Mouse (Mus musculus): Measurements from ENCODE around the gene Mboat7. TPM values are rescaled to one million over a fixed set of nuclear protein-coding genes. Genes with fewer than 3 reads are reported as not detected.
"Not testable (repeated sequence)": the region's sequence is repeated elsewhere in the genome, so short reads cannot be mapped to it uniquely, and the experiment has no call there.

Mboat7 gene
- total RNA-seq (2012; rRNA removed) (21.7 and 22.3 TPM in 2 replicates), total RNA-seq (2014; rRNA removed) (18.4 and 19.4 TPM in 2 replicates), polyA plus RNA-seq (2012; ENCODE audit: insufficient read length, low read depth) (36.4 and 41.2 TPM in 2 replicates)

- DNase-seq (ENCODE audit: extremely low read depth): peak; percentile 97
- H3K36me3 ChIP-seq (replicated peaks in 1 of 2; ENCODE audit: control insufficient read depth in 1 of 2, insufficient read depth in 1 of 2, low read length in 1 of 2): peaks cover 13 to 46% of the 10 kb centered on the region in 2 experiments
- H3K9ac ChIP-seq (ENCODE audit: insufficient read depth, low read depth): peak within 1 kb of the TSS; percentile 93
- H3K79me2 ChIP-seq (replicated peaks; ENCODE audit: control insufficient read depth, extremely low read depth, insufficient read depth, poor library complexity, severe bottlenecking): peaks cover 13% of the 10 kb centered on the region
- in situ Hi-C loops (cut with MboI; ENCODE audit: low pct_ligation_motif_present, low pct_unique_long_range_greater_than_20kb, low sequenced_read_pairs): no loop called here
- no peaks in the 10 kb centered on the region for H3K9me3 ChIP-seq (replicated peaks; ENCODE audit: low read length)
- no peak for TF ChIP-seq USF2 (conservative IDR thresholded peaks at IDR 0.05; ENCODE audit: low read depth, low read length)
- peak; percentile 92 for TF ChIP-seq ELF1 (IDR thresholded peaks at IDR 0.05; ENCODE audit: low read depth, low read length)
- peak; percentile 29; the same call in 1 of the 2 replicates for TF ChIP-seq MYC (IDR thresholded peaks at IDR 0.05; ENCODE audit: low read depth, low read length)
- TF ChIP-seq POLR2A (IDR thresholded peaks at IDR 0.05; ENCODE audit: low read depth, low read length): peak; percentile 92; the same call in 1 of the 2 replicates
- 0 out of 2 replicates have a peak, but pooled peaks have one; percentile 4 for TF ChIP-seq ETS1 (conservative IDR thresholded peaks at IDR 0.05; ENCODE audit: low read depth, low read length)
- peak; percentile 77; the same call in 1 of the 2 replicates for TF ChIP-seq ZMIZ1 (IDR thresholded peaks at IDR 0.05; ENCODE audit: low read depth, low read length)
- TF ChIP-seq SMC3 (IDR thresholded peaks at IDR 0.05; ENCODE audit: low read depth, low read length): no peak
- TF ChIP-seq MAZ (IDR thresholded peaks at IDR 0.05; ENCODE audit: low read depth, low read length): peak; percentile 14; the same call in 1 of the 2 replicates
- TF ChIP-seq RAD21 (IDR thresholded peaks at IDR 0.05; ENCODE audit: low read depth, low read length): no peak
- no peak for TF ChIP-seq POLR2AphosphoS2 (IDR thresholded peaks at IDR 0.05; ENCODE audit: low read depth, low read length)
- TF ChIP-seq NELFE (IDR thresholded peaks at IDR 0.05; ENCODE audit: low read depth, low read length): peak; percentile 66
- TF ChIP-seq IRF4 (IDR thresholded peaks at IDR 0.05; ENCODE audit: low read depth, low read length): no peak
- TF ChIP-seq JUND (conservative IDR thresholded peaks at IDR 0.05; ENCODE audit: low read depth, low read length): 0 out of 2 replicates have a peak, but pooled peaks have one; percentile 18
- TF ChIP-seq MAX (IDR thresholded peaks at IDR 0.05; ENCODE audit: low read length): 0 out of 2 replicates have a peak, but pooled peaks have one; percentile 10
- TF ChIP-seq TCF12 (IDR thresholded peaks at IDR 0.05; ENCODE audit: low read depth, low read length): peak; percentile 14
- 0 out of 2 replicates have a peak, but pooled peaks have one; percentile 15 for TF ChIP-seq CHD1 (IDR thresholded peaks at IDR 0.05; ENCODE audit: low read depth, low read length)
- TF ChIP-seq SIN3A (IDR thresholded peaks at IDR 0.05; ENCODE audit: low read length): no peak; the same call in none of the 2 replicates
- 0 out of 2 replicates have a peak, but pooled peaks have one; percentile 11 for TF ChIP-seq BHLHE40 (IDR thresholded peaks at IDR 0.05; ENCODE audit: low read depth, low read length)
- no peak for TF ChIP-seq RCOR1 (conservative IDR thresholded peaks at IDR 0.05; ENCODE audit: low read depth, low read length)
- peak; percentile 30; the same call in 1 of the 2 replicates for TF ChIP-seq HCFC1 (IDR thresholded peaks at IDR 0.05; ENCODE audit: low read depth, low read length)
- TF ChIP-seq KAT2A (IDR thresholded peaks at IDR 0.05; ENCODE audit: insufficient replicate concordance, low read length): 0 out of 2 replicates have a peak, but pooled peaks have one; percentile 29
- peak; percentile 66; the same call in 1 of the 2 replicates for TF ChIP-seq TBP (conservative IDR thresholded peaks at IDR 0.05; ENCODE audit: low read depth, low read length)
- TF ChIP-seq NRF1 (IDR thresholded peaks at IDR 0.05; ENCODE audit: low read depth, low read length): peak; percentile 34; the same call in 1 of the 2 replicates
- 0 out of 2 replicates have a peak, but pooled peaks have one; percentile 33 for TF ChIP-seq MAFK (IDR thresholded peaks at IDR 0.05; ENCODE audit: insufficient replicate concordance, low read length)
- peak; percentile 12; the same call in 1 of the 2 replicates for TF ChIP-seq MXI1 (IDR thresholded peaks at IDR 0.05; ENCODE audit: low read depth, low read length)
- no peaks in the 10 kb centered on the region for H3K27me3 ChIP-seq (replicated peaks)
- H3K27ac ChIP-seq (ENCODE audit: insufficient read depth, low read depth): peak within 1 kb of the TSS; percentile 89
- peak within 1 kb of the TSS; percentile 85 for H3K4me2 ChIP-seq (ENCODE audit: insufficient read depth, low read depth, poor library complexity, severe bottlenecking)
- H3K4me3 ChIP-seq (replicated peaks in 1 of 3; ENCODE audit: low read depth in 2 of 3, low read length in 2 of 3, poor library complexity in 1 of 3): peak within 1 kb of the TSS; percentile 63 to 100 (median 77)
- dilution Hi-C loops (cut with MboI; ENCODE audit: extremely low pct_ligation_motif_present, extremely low pct_unique_long_range_greater_than_20kb, low sequenced_read_pairs): no loop called here
- H3K4me1 ChIP-seq (ENCODE audit: control insufficient read depth in 1 of 2, insufficient read depth in 2 of 2): peaks cover 0 to 33% of the 10 kb centered on the region in 2 experiments; a peak in 3 of 4 replicates
Measured at GRCm38 (mm10) chr7:3692987-3693808, at the start of gene Mboat7. Gene Mboat7, minus strand, starts transcription at chr7:3693523.

DNA sequence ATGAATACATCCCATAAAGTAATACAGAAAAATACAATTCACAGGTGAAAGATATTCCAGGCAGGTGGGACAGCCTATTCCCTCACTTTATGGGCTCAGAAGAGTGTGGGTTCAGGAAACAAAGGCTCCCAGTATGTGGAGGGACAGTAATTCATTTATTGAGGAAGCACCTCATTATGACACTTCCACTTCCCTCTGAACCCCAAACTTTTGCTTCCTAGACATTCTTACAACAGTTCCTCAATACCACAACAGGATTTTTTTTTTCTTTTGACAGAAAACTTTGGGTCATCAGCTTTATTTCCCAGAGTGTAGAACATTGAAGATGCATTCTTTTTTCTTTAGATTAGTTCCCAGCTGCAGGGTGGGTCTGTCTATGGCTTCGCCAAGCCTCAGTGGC, 39.4 kb upstream of the Mboat7 start:
- H3K27ac ChIP-seq (ENCODE audit: insufficient read depth, low read depth); H3K27me3 ChIP-seq (replicated peaks); H3K36me3 ChIP-seq (replicated peaks in 1 of 2; ENCODE audit: control insufficient read depth in 1 of 2, insufficient read depth in 1 of 2, low read length in 1 of 2); H3K4me3 ChIP-seq (replicated peaks in 1 of 3; ENCODE audit: low read depth in 2 of 3, low read length in 2 of 3, poor library complexity in 1 of 3); H3K9ac ChIP-seq (ENCODE audit: insufficient read depth, low read depth); H3K79me2 ChIP-seq (replicated peaks; ENCODE audit: control insufficient read depth, extremely low read depth, insufficient read depth, poor library complexity, severe bottlenecking); dilution Hi-C loops (cut with MboI; ENCODE audit: extremely low pct_ligation_motif_present, extremely low pct_unique_long_range_greater_than_20kb, low sequenced_read_pairs); H3K4me1 ChIP-seq (ENCODE audit: control insufficient read depth in 1 of 2, insufficient read depth in 2 of 2); H3K4me2 ChIP-seq (ENCODE audit: insufficient read depth, low read depth, poor library complexity, severe bottlenecking); H3K9me3 ChIP-seq (replicated peaks; ENCODE audit: low read length); DNase-seq (ENCODE audit: extremely low read depth); in situ Hi-C loops (cut with MboI; ENCODE audit: low pct_ligation_motif_present, low pct_unique_long_range_greater_than_20kb, low sequenced_read_pairs): not testable (repeated sequence)
